Mouse (Mus musculus) right cerebral cortex, postnatal 25 days (tissue): ENCODE results near the gene U2surp.

Experiments
- DNase-seq: peaks from one replicate; pipeline ENCODE4 v3.0.0; 2022

The U2surp gene

GRCm38 (mm10) chr9:95451931-95452330 lies 59.9 kb downstream of the U2surp start:
- DNase-seq, result no peak

GRCm38 (mm10) chr9:95450586-95450985 lies 61.2 kb downstream of the U2surp start:
- DNase-seq, result no peak

GRCm38 (mm10) chr9:95442321-95442731 lies 69.5 kb downstream of the U2surp start:
- DNase-seq, result peak; percentile 45

- no peak for DNase-seq
Measured at GRCm38 (mm10) chr9:95437883-95438282, 73.9 kb downstream of the U2surp start.

GRCm38 (mm10) chr9:95436294-95436613 lies 75.5 kb downstream of the U2surp start:
- no peak for DNase-seq

- no peak for DNase-seq
Measured at GRCm38 (mm10) chr9:95435506-95436293, 76.1 kb downstream of the U2surp start.

GRCm38 (mm10) chr9:95428277-95428676 lies 83.5 kb downstream of the U2surp start:
- DNase-seq, result no peak

GRCm38 (mm10) chr9:95413911-95414310 lies 97.9 kb downstream of the U2surp start:
- DNase-seq, result no peak

- DNase-seq, result no peak
Measured at GRCm38 (mm10) chr9:95412047-95412446, 99.7 kb downstream of the U2surp start.

- DNase-seq, result no peak
Measured at GRCm38 (mm10) chr9:95407586-95408220, 104.1 kb downstream of the U2surp start.
